Mouse (Mus musculus) intestine, postnatal 0 days (tissue): ENCODE results near the gene Btn2a2. TPM values are rescaled to one million over a fixed set of nuclear protein-coding genes. Genes with fewer than 3 reads are reported as not detected.

Experiments
- ATAC-seq: fragments of 200-750 bp; cut with Nextera tagmentation; 2 replicates; pipeline ENCODE4 v1.8.0; 2017; ENCODE audit warnings: mild to moderate bottlenecking, moderate TSS enrichment, moderate library complexity
- H3K27ac ChIP-seq: fragments of 300-500 bp; sonication (generic); 2 replicates; pipeline ENCODE4 v1.5.1; 2014; ENCODE audit warnings: mild to moderate bottlenecking, low read depth, low read length, moderate library complexity
- H3K27me3 ChIP-seq: fragments of 300-500 bp; sonication (generic); replicated peaks from 2 replicates; pipeline ENCODE4 v1.6.1; 2014; ENCODE audit warnings: low read length, mixed read lengths; ENCODE audit not compliant: control insufficient read depth, insufficient read depth
- H3K36me3 ChIP-seq: fragments of 300-500 bp; sonication (generic); 2 replicates; pipeline ENCODE4 v1.6.1; 2014; ENCODE audit warnings: mild to moderate bottlenecking, moderate library complexity; ENCODE audit not compliant: control insufficient read depth, insufficient read depth
- H3K4me1 ChIP-seq: fragments of 300-500 bp; sonication (generic); replicated peaks from 2 replicates; pipeline ENCODE4 v1.6.1; 2014; ENCODE audit warnings: antibody characterized with exemption, low read length, mixed read lengths; ENCODE audit not compliant: control insufficient read depth, insufficient read depth
- H3K4me2 ChIP-seq: fragments of 300-500 bp; sonication (generic); replicated peaks from 2 replicates; pipeline ENCODE4 v1.6.1; 2014; ENCODE audit warnings: low read depth, mild to moderate bottlenecking, moderate library complexity
- H3K4me3 ChIP-seq: fragments of 300-500 bp; sonication (generic); 2 replicates; pipeline ENCODE4 v1.5.1; 2014; ENCODE audit warnings: low read depth, low read length
- H3K9ac ChIP-seq: fragments of 300-500 bp; sonication (generic); 2 replicates; pipeline ENCODE4 v1.6.1; 2014; ENCODE audit warnings: mild to moderate bottlenecking, low read depth, low read length
- H3K9me3 ChIP-seq: fragments of 300-500 bp; sonication (generic); 2 replicates; pipeline ENCODE4 v1.6.1; 2016; ENCODE audit warnings: mixed run types; ENCODE audit not compliant: control insufficient read depth
- CTCF ChIP-seq: sonication (generic); IDR thresholded peaks from 2 replicates; pipeline ENCODE4 v1.5.1; 2016; ENCODE audit warnings: low read depth, mild to moderate bottlenecking, control low read depth, antibody characterized with exemption, moderate library complexity
- WGBS: fragments of 180-500 bp; shearing (Covaris S2); extraction: QIAGEN DNeasy Blood & Tissue Kit; methylation state at CpG from one replicate; pipeline ENCODE4 v1.1.7; 2014; 5-methylcytosine and 5-hydroxymethylcytosine counted together
- polyA plus RNA-seq: library from polyadenylated mRNA; unstranded; fragments of >200 nt; fragmentation: Nextera tagmentation; extraction: Ambion mirVana; gene quantifications from 2 replicates; pipeline ENCODE4 v1.2.1, GENCODE M21; 2015

Gene Btn2a2
- polyA plus RNA-seq, 1 experiment from 2014 or later = not detected

DNA sequence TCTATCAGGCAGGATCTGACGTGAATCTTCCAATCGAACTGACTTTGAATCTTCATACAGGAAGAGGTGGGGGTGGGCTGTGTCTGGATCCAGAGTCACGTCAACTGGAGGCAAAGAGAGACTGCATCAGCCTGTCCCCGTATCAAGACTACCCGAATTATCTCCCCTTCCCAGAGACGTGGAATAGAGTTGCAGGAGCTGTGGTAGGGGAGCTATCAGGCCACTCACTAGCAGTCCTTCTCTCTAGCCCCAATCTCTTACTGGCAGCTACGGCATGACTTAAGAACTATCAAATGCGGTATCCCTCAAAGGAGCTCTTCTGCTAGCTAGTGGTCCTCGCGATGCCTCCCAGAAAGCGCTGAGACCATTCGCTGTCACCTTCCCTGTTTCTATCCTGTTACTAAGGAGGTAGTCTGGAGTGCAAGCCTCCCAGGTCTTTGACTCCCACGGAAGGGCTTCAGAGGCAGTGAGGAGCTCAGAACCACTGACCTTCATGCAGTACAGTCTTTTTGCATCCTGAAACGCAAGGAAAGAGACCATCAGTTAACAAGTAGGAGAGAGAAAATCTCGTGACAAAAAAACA is 29.3 kb downstream of the Btn2a2 start:
- H3K27ac ChIP-seq = no peak overlapping the region
- no peak for TF ChIP-seq CTCF
- no peaks in the 10 kb centered on the region for H3K36me3 ChIP-seq
- no peak overlapping the region for H3K4me3 ChIP-seq
- no peaks in the 10 kb centered on the region for H3K27me3 ChIP-seq
- no peak for ATAC-seq
- 44% methylated on average over 15 of the region's 15 CpGs for WGBS
- H3K4me2 ChIP-seq = no peak overlapping the region
- no peaks in the 10 kb centered on the region for H3K4me1 ChIP-seq
- H3K9me3 ChIP-seq = no peaks in the 10 kb centered on the region
- H3K9ac ChIP-seq = no peak overlapping the region

DNA sequence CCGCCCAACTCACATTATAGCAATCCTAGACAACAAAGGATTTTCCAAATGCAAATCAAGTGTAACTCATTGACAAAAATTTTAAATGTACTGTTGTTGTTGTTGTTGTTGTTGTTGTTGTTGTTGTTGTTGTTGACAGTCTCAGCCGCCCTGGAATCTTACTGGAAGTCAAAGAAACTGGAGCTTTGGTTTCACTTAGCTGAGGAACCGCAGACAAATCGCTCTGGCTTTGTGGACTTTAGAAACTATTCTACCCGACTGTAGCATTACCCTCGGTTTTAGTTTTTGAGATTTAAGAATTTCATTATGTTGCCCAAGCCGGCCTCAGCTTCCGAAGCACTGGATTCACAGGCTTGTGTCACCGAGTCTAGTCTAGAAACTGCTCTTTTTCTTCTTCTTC is 34.7 kb downstream of the Btn2a2 start:
- 1% methylated on average over 9 of the region's 9 CpGs for WGBS
- no peak for TF ChIP-seq CTCF
- Histone ChIP-seq H3K4me2 (peak overlapping the region; percentile 72), H3K4me3 (peak overlapping the region; percentile 80), H3K9ac (peak overlapping the region; percentile 63), H3K4me1 (no peaks in the 10 kb centered on the region), H3K9me3 (no peaks in the 10 kb centered on the region), H3K36me3 (no peaks in the 10 kb centered on the region), H3K27me3 (no peaks in the 10 kb centered on the region), H3K27ac (peak overlapping the region; percentile 81; the same call in 1 of the 2 replicates)
- no peak for ATAC-seq

DNA sequence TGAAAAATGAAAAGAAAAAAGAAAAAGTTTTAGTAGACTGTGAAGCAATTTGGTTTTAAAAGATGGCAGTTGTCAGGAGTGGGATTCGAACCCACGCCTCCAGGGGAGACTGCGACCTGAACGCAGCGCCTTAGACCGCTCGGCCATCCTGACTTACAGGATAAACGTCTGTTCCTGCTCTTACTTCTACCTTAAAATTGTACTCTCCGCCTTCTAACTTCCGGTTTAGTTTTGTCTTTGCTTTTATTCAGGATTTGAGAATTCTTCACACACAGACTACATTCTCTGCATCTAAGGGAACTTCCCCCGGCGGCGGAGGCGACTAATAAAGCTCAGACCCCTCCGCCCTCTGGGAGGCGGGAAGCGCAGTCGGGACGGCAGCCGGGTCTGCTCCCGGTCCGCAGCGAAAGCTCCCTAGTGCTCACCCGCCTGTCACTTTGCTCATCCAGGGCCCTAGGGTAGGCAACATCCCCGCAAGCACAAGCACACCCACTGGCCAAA is 35.2 kb downstream of the Btn2a2 start:
- ATAC-seq = peak; percentile 76
- TF ChIP-seq CTCF = no peak
- no peaks in the 10 kb centered on the region for H3K36me3 ChIP-seq
- H3K27me3 ChIP-seq = no peaks in the 10 kb centered on the region
- H3K4me2 ChIP-seq = peak overlapping the region; percentile 72
- under 1% methylated on average over 25 of the region's 25 CpGs for WGBS
- H3K27ac ChIP-seq = peak overlapping the region; percentile 81
- H3K9me3 ChIP-seq = no peaks in the 10 kb centered on the region
- H3K4me1 ChIP-seq = no peaks in the 10 kb centered on the region
- H3K9ac ChIP-seq = peak overlapping the region; percentile 63
- H3K4me3 ChIP-seq = peak overlapping the region; percentile 80

DNA sequence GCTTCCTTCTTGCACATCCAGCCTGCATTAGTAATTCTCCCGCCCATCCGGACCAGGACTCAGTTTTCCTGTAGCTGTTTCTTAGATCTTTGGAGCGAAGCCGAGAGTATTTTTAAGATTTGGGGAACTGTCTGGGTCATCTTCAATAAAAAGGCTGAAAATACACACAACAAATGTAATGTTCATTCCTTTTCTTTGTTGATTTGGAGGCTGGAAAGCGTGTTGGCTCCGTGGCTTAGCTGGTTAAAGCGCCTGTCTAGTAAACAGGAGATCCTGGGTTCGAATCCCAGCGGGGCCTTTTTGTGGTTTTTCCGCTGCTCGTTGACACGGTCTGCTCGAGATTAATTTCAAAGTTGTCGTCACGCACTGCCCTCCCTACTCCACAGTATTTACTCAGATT is 38.3 kb downstream of the Btn2a2 start:
- peak overlapping the region; percentile 57 for H3K4me3 ChIP-seq
- peak overlapping the region; percentile 76 for H3K4me2 ChIP-seq
- no peaks in the 10 kb centered on the region for H3K9me3 ChIP-seq
- H3K27ac ChIP-seq = no peak overlapping the region
- TF ChIP-seq CTCF = no peak
- 0 out of 2 replicates have a peak overlapping the region, but pooled peaks have one; percentile 34 for H3K9ac ChIP-seq
- no peaks in the 10 kb centered on the region for H3K4me1 ChIP-seq
- no peaks in the 10 kb centered on the region for H3K36me3 ChIP-seq
- no peak for ATAC-seq
- H3K27me3 ChIP-seq = no peaks in the 10 kb centered on the region
- 1% methylated on average over 15 of the region's 15 CpGs for WGBS

DNA sequence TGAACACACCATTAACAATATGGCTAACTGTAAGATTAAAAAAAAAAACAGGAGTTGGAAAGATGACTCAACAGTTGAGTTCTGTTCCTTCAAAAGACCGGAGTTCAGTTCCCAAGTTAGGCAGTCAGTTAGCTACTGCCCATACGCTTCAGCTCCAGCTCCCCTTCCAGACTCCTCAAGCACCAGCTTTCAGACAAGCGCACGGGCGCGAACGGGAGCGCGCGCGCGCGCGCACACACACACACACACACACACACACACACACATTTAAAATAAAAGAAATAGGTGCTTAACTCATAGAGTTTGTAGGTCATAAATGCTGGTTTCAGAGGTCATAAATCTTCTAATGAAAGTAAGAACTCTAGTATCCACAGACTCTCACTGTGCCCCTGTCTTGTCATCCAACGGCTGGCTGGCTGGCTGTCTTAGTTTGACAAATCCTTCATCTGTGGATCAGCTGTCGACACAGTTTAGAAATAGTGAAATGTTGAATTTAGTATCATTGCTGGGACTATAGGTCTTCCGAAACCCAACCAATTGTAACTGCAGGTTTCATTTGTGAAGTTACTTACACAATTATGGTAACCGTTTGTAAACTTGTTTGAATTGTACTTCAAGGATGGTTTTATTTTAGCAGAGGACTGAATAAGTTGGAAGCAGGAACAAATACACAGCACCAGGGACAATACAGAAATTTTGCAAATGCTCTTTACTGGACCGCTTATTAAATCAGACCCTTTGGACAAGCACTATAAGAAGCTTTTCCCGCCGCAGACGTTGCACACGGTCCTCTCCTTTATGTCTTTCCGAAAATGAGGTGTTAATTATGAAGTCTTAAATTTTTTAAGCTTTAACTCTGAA is 39.2 kb downstream of the Btn2a2 start:
- Histone ChIP-seq H3K27me3 (no peaks in the 10 kb centered on the region), H3K9ac (peak overlapping the region; percentile 34; the same call in 1 of the 2 replicates), H3K4me1 (no peaks in the 10 kb centered on the region), H3K36me3 (no peaks in the 10 kb centered on the region), H3K9me3 (no peaks in the 10 kb centered on the region), H3K4me2 (peak overlapping the region; percentile 76), H3K27ac (no peak overlapping the region), H3K4me3 (peak overlapping the region; percentile 57)
- WGBS = under 1% methylated on average over 24 of the region's 24 CpGs
- ATAC-seq = no peak
- TF ChIP-seq CTCF = no peak

DNA sequence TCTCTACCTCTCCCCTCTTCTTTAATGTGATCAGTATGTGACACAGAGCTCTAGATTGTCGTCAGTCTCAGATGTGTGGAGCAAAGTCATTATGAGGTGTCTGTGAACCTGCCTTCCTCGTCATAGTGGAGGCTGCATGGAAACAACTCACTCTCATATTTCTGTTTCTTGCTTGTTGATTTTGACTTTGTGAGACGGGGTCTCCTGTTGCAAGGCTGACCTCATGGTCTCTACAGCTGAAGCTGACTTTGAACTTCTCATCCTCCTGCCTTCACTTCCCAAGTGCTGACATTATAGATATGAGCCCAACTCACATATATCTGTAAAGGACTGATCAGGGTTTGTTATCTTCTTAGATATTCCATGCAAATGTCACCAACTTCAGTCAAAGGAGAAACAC is 39.9 kb downstream of the Btn2a2 start:
- WGBS = 50% methylated on average over 3 of the region's 3 CpGs
- Histone ChIP-seq H3K9ac (no peak overlapping the region), H3K27me3 (no peaks in the 10 kb centered on the region), H3K9me3 (no peaks in the 10 kb centered on the region), H3K36me3 (no peaks in the 10 kb centered on the region), H3K4me2 (peak overlapping the region; percentile 76), H3K4me1 (no peaks in the 10 kb centered on the region), H3K27ac (no peak overlapping the region), H3K4me3 (peak overlapping the region; percentile 57)
- ATAC-seq = no peak
- no peak for TF ChIP-seq CTCF
